Mouse (Mus musculus) liver, postnatal 0 days (tissue): ENCODE data around the gene Rhbdl3.

Source experiments
- CTCF ChIP-seq: sonication (generic); IDR thresholded peaks from 2 replicates; pipeline ENCODE4 v1.5.1; 2016; ENCODE audit warnings: antibody characterized with exemption, low read depth
- EP300 ChIP-seq: IDR thresholded peaks from 2 replicates; pipeline ENCODE4 v1.6.1; 2016; ENCODE audit warnings: antibody characterized with exemption, low read depth, mild to moderate bottlenecking

DNA sequence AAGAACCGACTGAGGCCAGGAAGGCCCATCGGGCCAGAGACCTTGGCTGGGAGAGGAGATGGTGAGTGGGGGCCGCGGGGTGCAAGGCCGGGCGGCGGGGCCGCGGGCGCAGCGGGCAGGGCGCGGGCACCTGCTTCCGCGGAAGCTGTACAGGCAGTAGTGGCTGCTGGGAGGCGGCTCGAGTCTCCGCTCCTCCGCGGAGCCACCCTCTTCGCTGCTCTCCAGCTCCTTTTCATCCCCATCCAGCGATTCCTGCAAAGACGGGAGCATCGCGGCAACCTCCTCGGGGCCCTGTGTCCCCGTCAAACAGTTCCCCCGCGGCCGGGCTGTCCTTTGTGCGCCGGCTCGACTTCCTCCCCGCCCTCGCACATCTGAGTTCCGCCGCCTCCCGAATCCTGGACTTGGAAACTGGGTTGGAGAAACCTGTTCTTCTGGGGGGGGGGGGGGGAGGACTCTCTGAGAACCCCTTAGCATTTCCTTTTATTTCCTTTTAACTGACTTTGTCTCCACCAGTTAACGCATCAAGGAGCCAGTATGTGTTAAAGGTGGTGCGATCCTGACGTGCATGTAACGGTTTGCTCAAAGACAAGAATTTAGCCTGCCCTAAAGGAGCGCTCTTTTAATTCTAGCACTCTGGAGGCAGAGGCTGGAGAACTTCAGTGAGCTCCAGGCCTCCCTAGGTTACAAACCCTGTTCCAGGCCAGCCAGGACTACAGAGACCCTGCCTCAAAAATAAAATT, 77.2 kb downstream of the Rhbdl3 start, which contains the start of gene 5730455P16Rik:
- no peak for TF ChIP-seq CTCF
- TF ChIP-seq EP300 = peak; percentile 20; the same call in 1 of the 2 replicates
